Mouse (Mus musculus) midbrain, embryonic 15.5 days (tissue): ENCODE measurements around the gene Icam5. TPM values are rescaled to one million over a fixed set of nuclear protein-coding genes. Genes with fewer than 3 reads are reported as not detected.
A peak's percentile ranks its signal among the peaks of the same experiment; 100 is the strongest.

Source experiments
- ATAC-seq: fragments of 200-750 bp; cut with Nextera tagmentation; replicated peaks from 2 replicates; pipeline ENCODE4 v1.8.0; 2017; ENCODE audit warnings: moderate TSS enrichment
- H3K27ac ChIP-seq: fragments of 300-500 bp; sonication (generic); 2 replicates; pipeline ENCODE4 v1.5.1; 2015; ENCODE audit warnings: mild to moderate bottlenecking, inconsistent platforms
- H3K27me3 ChIP-seq: fragments of 300-500 bp; sonication (generic); replicated peaks from 2 replicates; pipeline ENCODE4 v1.6.1; 2015; ENCODE audit warnings: inconsistent platforms
- H3K36me3 ChIP-seq: fragments of 300-500 bp; sonication (generic); replicated peaks from 2 replicates; pipeline ENCODE4 v1.6.1; 2015; ENCODE audit warnings: inconsistent platforms
- H3K4me1 ChIP-seq: fragments of 300-500 bp; sonication (generic); 2 replicates; pipeline ENCODE4 v1.6.1; 2015; ENCODE audit warnings: inconsistent platforms
- H3K4me2 ChIP-seq: fragments of 300-500 bp; sonication (generic); 2 replicates; pipeline ENCODE4 v1.6.1; 2015; ENCODE audit warnings: inconsistent platforms, mild to moderate bottlenecking, moderate library complexity
- H3K4me3 ChIP-seq: fragments of 300-500 bp; sonication (generic); 2 replicates; pipeline ENCODE4 v1.5.1; 2015; ENCODE audit warnings: mild to moderate bottlenecking, inconsistent platforms
- H3K9ac ChIP-seq: fragments of 300-500 bp; sonication (generic); 2 replicates; pipeline ENCODE4 v1.6.1; 2015; ENCODE audit warnings: mild to moderate bottlenecking, inconsistent platforms
- H3K9me3 ChIP-seq: fragments of 300-500 bp; sonication (generic); 2 replicates; pipeline ENCODE4 v1.6.1; 2016; ENCODE audit warnings: inconsistent platforms
- WGBS: fragments of 180-500 bp; shearing (Covaris S2); methylation state at CpG from one replicate; pipeline ENCODE4 v1.1.7; 2015; ENCODE audit warnings: mixed read lengths; 5-methylcytosine and 5-hydroxymethylcytosine counted together
- microRNA counts: library from miRNA; unstranded; fragments of <30 nt; microRNA quantifications from one replicate; lab custom pipeline; 2016
- microRNA-seq: library from miRNA; unstranded; fragments of <30 nt; microRNA quantifications from one replicate; pipeline ENCODE4, GENCODE M21; 2016
- polyA plus RNA-seq: library from polyadenylated mRNA; unstranded; fragments of >200 nt; fragmentation: Nextera tagmentation; extraction: Ambion mirVana; gene quantifications from 2 replicates; pipeline ENCODE4 v1.2.1, GENCODE M21; 2015

Icam5 gene
- polyA plus RNA-seq, 1 experiment from 2014 or later, result 1.8 TPM

- H3K4me3 ChIP-seq, result no peak overlapping the region
- WGBS, result 87% methylated on average over 9 of the region's 9 CpGs
- no peak overlapping the region for H3K4me2 ChIP-seq
- no peak overlapping the region for H3K27ac ChIP-seq
- H3K27me3 ChIP-seq, result no peaks in the 10 kb centered on the region
- no peak overlapping the region for H3K9ac ChIP-seq
- no peaks in the 10 kb centered on the region for H3K9me3 ChIP-seq
- H3K36me3 ChIP-seq, result peaks cover 68% of the 10 kb centered on the region
- H3K4me1 ChIP-seq, result no peaks in the 10 kb centered on the region
- no peak for ATAC-seq
Observed at GRCm38 (mm10) chr9:21081127-21081526, 49.3 kb downstream of the Icam5 start.

GRCm38 (mm10) chr9:21083324-21083723 is 51.5 kb downstream of the Icam5 start:
- Histone ChIP-seq H3K36me3 (peaks cover 66% of the 10 kb centered on the region), H3K27ac (no peak overlapping the region), H3K9ac (no peak overlapping the region), H3K4me1 (0 out of 2 replicates have a peak, but pooled peaks cover 4% of the 10 kb centered on the region), H3K27me3 (no peaks in the 10 kb centered on the region), H3K4me2 (no peak overlapping the region), H3K9me3 (no peaks in the 10 kb centered on the region), H3K4me3 (no peak overlapping the region)
- WGBS, result 70% methylated on average over 3 of the region's 3 CpGs
- ATAC-seq, result no peak

MicroRNAs encoded within 50 kb of the gene (microRNA counts, 519-probe panel; counts per million panel counts)
- 2,996 counts per million, percentile 67 among the panel's probes with 10 or more counts for microRNA mmu-miR-1900 (lab: Ali Mortazavi, UCI)

Small RNAs within 50 kb of the gene (microRNA-seq; reads per million reads assigned to microRNA genes)
- gene Mir1900 (not detected), gene Mir7082 (1.7 reads per million)

Other genes starting within 250 kb of the Icam5 start
- 0.85 and 0.98 TPM in 2 replicates for gene Col5a3, start 217.0 kb upstream of the Icam5 start, polyA plus RNA-seq
- gene Rdh8, start 213.6 kb upstream of the Icam5 start, polyA plus RNA-seq, result not detected in 2 replicates
- gene A230050P20Rik, start 163.4 kb upstream of the Icam5 start, polyA plus RNA-seq, result 6.8 and 7.3 TPM in 2 replicates
- 15.3 and 16.8 TPM in 2 replicates for gene Angptl6, start 152.3 kb upstream of the Icam5 start, polyA plus RNA-seq
- gene Ppan, start 143.9 kb upstream of the Icam5 start, polyA plus RNA-seq, result 49.1 and 50.5 TPM in 2 replicates
- 245 and 249 TPM in 2 replicates for gene Eif3g, start 133.4 kb upstream of the Icam5 start, polyA plus RNA-seq
- gene Dnmt1, start 72.2 kb upstream of the Icam5 start, polyA plus RNA-seq, result 73.4 and 78.1 TPM in 2 replicates
- 11.3 and 11.7 TPM in 2 replicates for gene S1pr2, start 55.3 kb upstream of the Icam5 start, polyA plus RNA-seq
- gene Mrpl4, start 29.3 kb upstream of the Icam5 start, polyA plus RNA-seq, result 93.4 and 110 TPM in 2 replicates
- 3.3 and 3.9 TPM in 2 replicates for gene Icam1, start 16.1 kb upstream of the Icam5 start, polyA plus RNA-seq
- gene Icam4, start 2.7 kb upstream of the Icam5 start, polyA plus RNA-seq, result 0.27 TPM in 2 replicates
- 0.86 and 3.1 TPM in 2 replicates for gene Zglp1, start 35.0 kb downstream of the Icam5 start, polyA plus RNA-seq
- gene Gm49373, start 41.0 kb downstream of the Icam5 start, polyA plus RNA-seq, result 1.9 and 2.4 TPM in 2 replicates
- 70.1 and 70.5 TPM in 2 replicates for gene Fdx1l, start 41.5 kb downstream of the Icam5 start, polyA plus RNA-seq
- gene Gm38431, start 59.9 kb downstream of the Icam5 start, polyA plus RNA-seq, result 2.2 and 2.3 TPM in 2 replicates
- gene Raver1, start 59.9 kb downstream of the Icam5 start, polyA plus RNA-seq, result 35.0 and 36.1 TPM in 2 replicates
- gene Tyk2, start 99.2 kb downstream of the Icam5 start, polyA plus RNA-seq, result 12.5 TPM in 2 replicates
- gene Cdc37, start 117.9 kb downstream of the Icam5 start, polyA plus RNA-seq, result 215 and 226 TPM in 2 replicates
- gene Pde4a, start 133.6 kb downstream of the Icam5 start, polyA plus RNA-seq, result 42.7 and 44.5 TPM in 2 replicates
- gene Keap1, start 207.3 kb downstream of the Icam5 start, polyA plus RNA-seq, result 75.4 and 78.7 TPM in 2 replicates
- gene S1pr5, start 216.4 kb downstream of the Icam5 start, polyA plus RNA-seq, result 2.8 and 4.2 TPM in 2 replicates
- 54.7 and 55.7 TPM in 2 replicates for gene Atg4d, start 233.2 kb downstream of the Icam5 start, polyA plus RNA-seq